Mouse (Mus musculus) lung, embryonic 14.5 days (tissue): ENCODE data around the gene Ivd. TPM values are rescaled to one million over a fixed set of nuclear protein-coding genes. Genes with fewer than 3 reads are reported as not detected.

Experiments
- ATAC-seq: fragments of 200-750 bp; cut with Nextera tagmentation; 2 replicates; pipeline ENCODE4 v1.8.0; 2017; ENCODE audit warnings: mild to moderate bottlenecking, moderate TSS enrichment, moderate library complexity; ENCODE audit not compliant: insufficient read depth
- DNase-seq: peaks from one replicate; pipeline ENCODE4 v3.0.0-alpha.2; 2015
- H3K27ac ChIP-seq: fragments of 300-500 bp; sonication (generic); 2 replicates; pipeline ENCODE4 v1.5.1; 2014; ENCODE audit warnings: low read depth, mild to moderate bottlenecking, moderate library complexity
- H3K27me3 ChIP-seq: fragments of 300-500 bp; sonication (generic); 2 replicates; pipeline ENCODE4 v1.6.1; 2014; ENCODE audit warnings: low read length, control low read depth; ENCODE audit not compliant: insufficient read depth
- H3K36me3 ChIP-seq: fragments of 300-500 bp; sonication (generic); 2 replicates; pipeline ENCODE4 v1.6.1; 2014; ENCODE audit warnings: control low read depth; ENCODE audit not compliant: insufficient read depth
- H3K4me1 ChIP-seq: fragments of 300-500 bp; sonication (generic); 2 replicates; pipeline ENCODE4 v1.6.1; 2014; ENCODE audit warnings: antibody characterized with exemption, control low read depth; ENCODE audit not compliant: insufficient read depth
- H3K4me2 ChIP-seq: fragments of 300-500 bp; sonication (generic); 2 replicates; pipeline ENCODE4 v1.6.1; 2014; ENCODE audit warnings: mild to moderate bottlenecking
- H3K4me3 ChIP-seq: fragments of 300-500 bp; sonication (generic); 2 replicates; pipeline ENCODE4 v1.5.1; 2014; ENCODE audit warnings: low read depth, low read length
- H3K9ac ChIP-seq: fragments of 300-500 bp; sonication (generic); 2 replicates; pipeline ENCODE4 v1.6.1; 2014
- H3K9me3 ChIP-seq: fragments of 300-500 bp; sonication (generic); 2 replicates; pipeline ENCODE4 v1.6.1; 2016; ENCODE audit warnings: low read depth, low read length, control low read depth
- CTCF ChIP-seq: IDR thresholded peaks from 2 replicates; pipeline ENCODE4 v1.5.1; 2016; ENCODE audit warnings: antibody characterized with exemption, low read depth
- WGBS: fragments of 180-500 bp; shearing (Covaris S2); extraction: QIAGEN DNeasy Blood & Tissue Kit; methylation state at CpG from one replicate; pipeline ENCODE4 v1.1.7; 2014; 5-methylcytosine and 5-hydroxymethylcytosine counted together
- polyA plus RNA-seq: library from polyadenylated mRNA; unstranded; fragments of >200 nt; fragmentation: Nextera tagmentation; extraction: Ambion mirVana; gene quantifications from 2 replicates; pipeline ENCODE4 v1.2.1, GENCODE M21; 2014

The Ivd gene
- polyA plus RNA-seq, 1 experiment from 2014 or later = 66.0 TPM

GRCm38 (mm10) chr2:118895990-118896913 is 34.5 kb downstream of the Ivd start:
- 1% methylated on average over 37 of the region's 38 CpGs for WGBS
- TF ChIP-seq CTCF = no peak
- Histone ChIP-seq H3K4me2 (peak overlapping the region; percentile 92), H3K27ac (no peak overlapping the region), H3K36me3 (no peaks in the 10 kb centered on the region), H3K4me1 (peaks cover 15% of the 10 kb centered on the region), H3K4me3 (peak overlapping the region; percentile 47), H3K9ac (peak overlapping the region; percentile 30), H3K27me3 (peaks cover 86% of the 10 kb centered on the region), H3K9me3 (no peaks in the 10 kb centered on the region)
- ATAC-seq (0 out of 2 replicates have a peak, but pooled peaks have one; percentile 5), DNase-seq (peak; percentile 32)

GRCm38 (mm10) chr2:118896914-118897291 is 35.1 kb downstream of the Ivd start:
- no peaks in the 10 kb centered on the region for H3K36me3 ChIP-seq
- TF ChIP-seq CTCF = no peak
- H3K4me3 ChIP-seq = peak overlapping the region; percentile 47
- H3K4me1 ChIP-seq = peaks cover 15% of the 10 kb centered on the region
- H3K27me3 ChIP-seq = peaks cover 84% of the 10 kb centered on the region
- ATAC-seq (no peak), DNase-seq (no peak)
- peak overlapping the region; percentile 30 for H3K9ac ChIP-seq
- H3K27ac ChIP-seq = no peak overlapping the region
- peak overlapping the region; percentile 92 for H3K4me2 ChIP-seq
- H3K9me3 ChIP-seq = no peaks in the 10 kb centered on the region
- under 1% methylated on average over 13 of the region's 13 CpGs for WGBS

GRCm38 (mm10) chr2:118897392-118897791 is 35.6 kb downstream of the Ivd start:
- peak overlapping the region; percentile 47 for H3K4me3 ChIP-seq
- no peak for DNase-seq
- TF ChIP-seq CTCF = no peak

GRCm38 (mm10) chr2:118897808-118898207 is 36.1 kb downstream of the Ivd start:
- no peak for TF ChIP-seq CTCF
- Histone ChIP-seq H3K27me3 (peaks cover 77% of the 10 kb centered on the region), H3K9ac (no peak overlapping the region), H3K4me1 (peaks cover 17% of the 10 kb centered on the region), H3K9me3 (no peaks in the 10 kb centered on the region), H3K36me3 (no peaks in the 10 kb centered on the region), H3K4me2 (no peak overlapping the region), H3K27ac (no peak overlapping the region), H3K4me3 (no peak overlapping the region)
- under 1% methylated on average over 11 of the region's 11 CpGs for WGBS
- no peak for ATAC-seq
- DNase-seq = no peak

More at GRCm38 (mm10) chr2:118897392-118897791, 35.6 kb downstream of the Ivd start:
- 3% methylated on average over 7 of the region's 7 CpGs for WGBS
- Histone ChIP-seq H3K4me1 (peaks cover 15% of the 10 kb centered on the region), H3K27ac (no peak overlapping the region), H3K36me3 (no peaks in the 10 kb centered on the region), H3K27me3 (peaks cover 79% of the 10 kb centered on the region), H3K9me3 (no peaks in the 10 kb centered on the region), H3K9ac (no peak overlapping the region), H3K4me2 (peak overlapping the region; percentile 92)
- ATAC-seq = no peak

GRCm38 (mm10) chr2:118898771-118899170 is 37.0 kb downstream of the Ivd start:
- Histone ChIP-seq H3K4me3 (no peak overlapping the region), H3K27ac (no peak overlapping the region), H3K27me3 (peaks cover 73% of the 10 kb centered on the region), H3K9ac (no peak overlapping the region), H3K4me2 (no peak overlapping the region), H3K9me3 (no peaks in the 10 kb centered on the region), H3K4me1 (peaks cover 22% of the 10 kb centered on the region), H3K36me3 (no peaks in the 10 kb centered on the region)
- DNase-seq (no peak), ATAC-seq (no peak)
- 3% methylated on average over 4 of the region's 4 CpGs for WGBS
- TF ChIP-seq CTCF = no peak

GRCm38 (mm10) chr2:118899306-118899705 is 37.6 kb downstream of the Ivd start:
- Histone ChIP-seq H3K4me2 (no peak overlapping the region), H3K36me3 (no peaks in the 10 kb centered on the region), H3K9ac (no peak overlapping the region), H3K27me3 (peaks cover 69% of the 10 kb centered on the region), H3K9me3 (no peaks in the 10 kb centered on the region), H3K4me3 (no peak overlapping the region), H3K27ac (no peak overlapping the region), H3K4me1 (peaks cover 22% of the 10 kb centered on the region)
- no peak for DNase-seq
- TF ChIP-seq CTCF = no peak
- no peak for ATAC-seq
- 15% methylated on average over 7 of the region's 7 CpGs for WGBS

GRCm38 (mm10) chr2:118899981-118900825 is 38.4 kb downstream of the Ivd start, which contains the start of gene Bahd1:
TSS of gene Bahd1 (plus strand) at chr2:118900377.
- Histone ChIP-seq H3K9ac (peak within 1 kb of the TSS; percentile 74), H3K9me3 (no peaks in the 10 kb centered on the region), H3K4me2 (peak within 1 kb of the TSS; percentile 98), H3K27me3 (peaks cover 60% of the 10 kb centered on the region), H3K4me1 (peaks cover 22% of the 10 kb centered on the region), H3K36me3 (no peaks in the 10 kb centered on the region), H3K27ac (no peak within 1 kb of the TSS), H3K4me3 (peak within 1 kb of the TSS; percentile 87)
- no peak for TF ChIP-seq CTCF
- ATAC-seq = no peak
- peak; percentile 48 for DNase-seq
- under 1% methylated on average over 32 of the region's 32 CpGs for WGBS
